Mouse (Mus musculus) 416B (cell line): ENCODE data around the gene Mfsd14a.
"Not testable (repeated sequence)": the region's sequence is repeated elsewhere in the genome, so short reads cannot be mapped to it uniquely, and the experiment has no call there.

ENCODE experiments used
- DNase-seq: peaks from one replicate; pipeline ENCODE4 v3.0.0; 2011; ENCODE audit warnings: low read depth

Gene Mfsd14a

GRCm38 (mm10) chr3:116662463-116662863, at the start of gene Mfsd14a:
Gene Mfsd14a, minus strand, starts transcription at chr3:116662677.
- peak; percentile 95 for DNase-seq

- peak; percentile 65 for DNase-seq
Observed at GRCm38 (mm10) chr3:116711624-116712435, 49.4 kb upstream of the Mfsd14a start.

GRCm38 (mm10) chr3:116710941-116711340, 48.5 kb upstream of the Mfsd14a start:
- DNase-seq = peak; percentile 25

- no peak for DNase-seq
Observed at GRCm38 (mm10) chr3:116705637-116706204, 43.2 kb upstream of the Mfsd14a start.

GRCm38 (mm10) chr3:116703835-116704234, 41.4 kb upstream of the Mfsd14a start:
- DNase-seq = no peak

GRCm38 (mm10) chr3:116702647-116703272, 40.3 kb upstream of the Mfsd14a start:
- DNase-seq = no peak

GRCm38 (mm10) chr3:116701601-116702000, 39.1 kb upstream of the Mfsd14a start:
- DNase-seq = no peak

- DNase-seq = peak; percentile 38
Observed at GRCm38 (mm10) chr3:116698786-116699185, 36.3 kb upstream of the Mfsd14a start.

GRCm38 (mm10) chr3:116695666-116695985, 33.1 kb upstream of the Mfsd14a start:
- no peak for DNase-seq

- no peak for DNase-seq
Observed at GRCm38 (mm10) chr3:116694955-116695665, 32.6 kb upstream of the Mfsd14a start.

- DNase-seq = no peak
Observed at GRCm38 (mm10) chr3:116694312-116694711, 31.8 kb upstream of the Mfsd14a start.

- DNase-seq = no peak
Observed at GRCm38 (mm10) chr3:116681160-116681559, 18.7 kb upstream of the Mfsd14a start, which contains the start of gene Gm43191. Gene Gm43191, minus strand, starts transcription at chr3:116681260.

- DNase-seq = not testable (repeated sequence)
Observed at GRCm38 (mm10) chr3:116664281-116664680, 1.8 kb upstream of the Mfsd14a start.

GRCm38 (mm10) chr3:116661870-116662414, 535 bp downstream of the Mfsd14a start:
- no peak for DNase-seq

- DNase-seq = no peak
Observed at GRCm38 (mm10) chr3:116661288-116661869, 1.1 kb downstream of the Mfsd14a start.

GRCm38 (mm10) chr3:116659856-116660430, 2.5 kb downstream of the Mfsd14a start:
- DNase-seq = no peak

- DNase-seq = no peak
Observed at GRCm38 (mm10) chr3:116658928-116659565, 3.4 kb downstream of the Mfsd14a start.

- DNase-seq = peak; percentile 49
Observed at GRCm38 (mm10) chr3:116656184-116656965, 6.1 kb downstream of the Mfsd14a start.

- not testable (repeated sequence) for DNase-seq
Observed at GRCm38 (mm10) chr3:116654051-116654450, 8.4 kb downstream of the Mfsd14a start.
